Mouse (Mus musculus): ENCODE data around the gene Baiap2l1. TPM values are rescaled to one million over a fixed set of nuclear protein-coding genes. Genes with fewer than 3 reads are reported as not detected.

Baiap2l1 gene
- polyA plus RNA-seq, 1 experiment from 2014 or later, result 11.0 TPM

DNA sequence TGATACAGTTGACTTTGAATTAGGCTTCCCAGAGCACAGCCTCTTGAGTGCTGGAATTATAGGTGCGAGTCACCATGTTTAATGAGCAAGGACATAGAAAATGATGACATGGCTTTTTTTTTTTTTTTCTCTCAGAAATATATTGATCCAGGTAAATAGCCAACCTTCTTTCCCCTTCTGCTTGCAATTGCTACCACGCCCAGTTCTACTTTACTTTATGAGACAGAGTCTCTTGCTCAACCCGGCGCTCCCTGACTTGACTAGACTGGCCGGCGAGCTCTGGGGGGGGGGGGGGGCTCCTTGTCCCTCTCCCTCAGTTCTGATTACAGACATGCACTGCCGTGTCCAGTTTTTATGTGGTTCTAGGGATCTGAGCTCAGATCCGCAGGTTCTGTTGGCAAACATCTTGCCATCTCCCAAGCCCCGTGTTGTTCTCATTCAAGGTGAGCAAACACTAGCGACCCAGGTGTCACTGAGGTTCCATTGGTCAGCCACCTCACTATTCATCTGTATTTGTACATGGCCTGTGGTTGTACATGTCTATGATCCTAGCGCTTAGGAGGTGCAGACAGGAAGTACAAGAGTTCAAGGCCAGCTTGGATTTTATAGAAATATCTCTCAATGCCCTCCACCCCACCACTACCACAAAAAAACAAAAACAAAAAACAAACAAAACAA lies 6.9 kb upstream of the Baiap2l1 start:
- no peaks in the 10 kb centered on the region for H3K36me3 ChIP-seq (ENCODE audit: control insufficient read depth, insufficient read depth, low read length)
- H3K27ac ChIP-seq (replicated peaks in 1 of 2; ENCODE audit: control insufficient read depth in 1 of 2, insufficient read depth in 1 of 2, low read depth in 2 of 2, low read length in 2 of 2), result no peak overlapping the region
- H3K4me1 ChIP-seq (ENCODE audit: control insufficient read depth in 2 of 2, insufficient read depth in 2 of 2, low read length in 2 of 2), result no peaks in the 10 kb centered on the region; a peak in 1 of 4 replicates
- ATAC-seq (ENCODE audit: insufficient number of reproducible peaks, insufficient read depth, low FRiP score, low read depth), result no peak
- no peak overlapping the region for H3K4me3 ChIP-seq (ENCODE audit: control insufficient read depth in 1 of 2, insufficient read depth in 1 of 2, low read depth in 1 of 2, low read length in 2 of 2)
- 91% methylated on average over 11 of the region's 11 CpGs for WGBS
- no peaks in the 10 kb centered on the region for H3K9me3 ChIP-seq (ENCODE audit: control insufficient read depth, low read length)
- no peak overlapping the region for H3K4me2 ChIP-seq (ENCODE audit: low read length)
- H3K27me3 ChIP-seq (ENCODE audit: control insufficient read depth, insufficient read depth, low read length), result no peaks in the 10 kb centered on the region
- no peak overlapping the region for H3K9ac ChIP-seq (ENCODE audit: low read length)

- no peaks in the 10 kb centered on the region for H3K27me3 ChIP-seq (ENCODE audit: control insufficient read depth, insufficient read depth, low read length)
- 66% methylated on average over 6 of the region's 6 CpGs for WGBS
- ATAC-seq (ENCODE audit: insufficient number of reproducible peaks, insufficient read depth, low FRiP score, low read depth), result no peak
- H3K27ac ChIP-seq (replicated peaks in 1 of 2; ENCODE audit: control insufficient read depth in 1 of 2, insufficient read depth in 1 of 2, low read depth in 2 of 2, low read length in 2 of 2), result no peak overlapping the region
- no peak overlapping the region for H3K4me3 ChIP-seq (ENCODE audit: control insufficient read depth in 1 of 2, insufficient read depth in 1 of 2, low read depth in 1 of 2, low read length in 2 of 2)
- H3K4me1 ChIP-seq (ENCODE audit: control insufficient read depth in 2 of 2, insufficient read depth in 2 of 2, low read length in 2 of 2), result peaks cover 4 to 7% of the 10 kb centered on the region in 2 experiments; a peak in 2 of 4 replicates
- no peak overlapping the region for H3K4me2 ChIP-seq (ENCODE audit: low read length)
- no peaks in the 10 kb centered on the region for H3K36me3 ChIP-seq (ENCODE audit: control insufficient read depth, insufficient read depth, low read length)
- no peaks in the 10 kb centered on the region for H3K9me3 ChIP-seq (ENCODE audit: control insufficient read depth, low read length)
- no peak overlapping the region for H3K9ac ChIP-seq (ENCODE audit: low read length)
Observed at GRCm38 (mm10) chr5:144360346-144360745, 2.4 kb upstream of the Baiap2l1 start.

DNA sequence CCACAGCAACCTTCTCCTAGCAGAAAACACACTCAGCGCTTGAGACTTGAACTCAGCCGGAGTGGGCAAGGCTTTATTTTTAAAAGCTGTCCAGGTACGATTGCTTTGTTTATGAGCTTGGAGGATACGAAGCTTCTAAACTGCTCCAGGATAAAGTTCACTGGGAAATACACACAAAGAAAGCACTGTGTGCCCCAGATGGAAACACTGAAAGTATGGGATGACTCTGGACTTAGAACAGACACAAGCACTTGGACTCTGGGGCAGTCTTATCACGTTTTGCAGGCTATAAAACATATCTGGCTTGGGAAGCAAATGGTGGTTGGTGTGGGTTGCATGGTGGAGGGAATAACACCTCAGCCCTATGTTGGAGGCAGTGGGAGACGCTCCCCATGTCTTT lies 2.0 kb upstream of the Baiap2l1 start:
- H3K4me1 ChIP-seq (ENCODE audit: control insufficient read depth in 2 of 2, insufficient read depth in 2 of 2, low read length in 2 of 2), result peaks cover 4 to 7% of the 10 kb centered on the region in 2 experiments; a peak in 2 of 4 replicates
- no peak overlapping the region for H3K27ac ChIP-seq (replicated peaks in 1 of 2; ENCODE audit: control insufficient read depth in 1 of 2, insufficient read depth in 1 of 2, low read depth in 2 of 2, low read length in 2 of 2)
- H3K4me3 ChIP-seq (ENCODE audit: control insufficient read depth in 1 of 2, insufficient read depth in 1 of 2, low read depth in 1 of 2, low read length in 2 of 2), result no peak overlapping the region
- no peak for ATAC-seq (ENCODE audit: insufficient number of reproducible peaks, insufficient read depth, low FRiP score, low read depth)
- H3K9ac ChIP-seq (ENCODE audit: low read length), result no peak overlapping the region
- H3K9me3 ChIP-seq (ENCODE audit: control insufficient read depth, low read length), result no peaks in the 10 kb centered on the region
- WGBS, result 70% methylated on average over 6 of the region's 6 CpGs
- no peaks in the 10 kb centered on the region for H3K27me3 ChIP-seq (ENCODE audit: control insufficient read depth, insufficient read depth, low read length)
- no peak overlapping the region for H3K4me2 ChIP-seq (ENCODE audit: low read length)
- no peaks in the 10 kb centered on the region for H3K36me3 ChIP-seq (ENCODE audit: control insufficient read depth, insufficient read depth, low read length)

DNA sequence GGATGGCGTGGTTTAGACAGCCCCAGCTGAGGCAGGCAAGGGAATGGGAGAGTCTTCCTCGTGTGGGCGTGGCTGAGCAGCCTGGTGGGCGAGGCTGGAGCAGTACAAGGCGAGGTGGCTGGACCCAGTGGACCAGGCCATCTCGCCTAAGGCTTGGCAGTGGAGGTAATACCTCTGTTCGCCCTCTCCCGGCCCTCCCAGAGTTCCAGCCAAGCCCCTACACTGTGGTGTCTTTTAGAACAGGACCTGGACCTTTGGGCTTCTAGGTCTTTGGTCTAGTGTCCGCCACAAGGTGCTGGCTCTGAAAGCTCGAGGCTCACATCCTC lies 643 bp upstream of the Baiap2l1 start:
- H3K4me3 ChIP-seq (ENCODE audit: control insufficient read depth in 1 of 2, insufficient read depth in 1 of 2, low read depth in 1 of 2, low read length in 2 of 2), result peak overlapping the region; percentile 61 to 71
- ATAC-seq (ENCODE audit: insufficient number of reproducible peaks, insufficient read depth, low FRiP score, low read depth), result no peak
- no peaks in the 10 kb centered on the region for H3K36me3 ChIP-seq (ENCODE audit: control insufficient read depth, insufficient read depth, low read length)
- peak overlapping the region; percentile 91 for H3K4me2 ChIP-seq (ENCODE audit: low read length)
- no peaks in the 10 kb centered on the region for H3K27me3 ChIP-seq (ENCODE audit: control insufficient read depth, insufficient read depth, low read length)
- 7% methylated on average over 10 of the region's 10 CpGs for WGBS
- peak overlapping the region; percentile 6 to 73; a peak in 3 of 4 replicates for H3K27ac ChIP-seq (replicated peaks in 1 of 2; ENCODE audit: control insufficient read depth in 1 of 2, insufficient read depth in 1 of 2, low read depth in 2 of 2, low read length in 2 of 2)
- H3K4me1 ChIP-seq (ENCODE audit: control insufficient read depth in 2 of 2, insufficient read depth in 2 of 2, low read length in 2 of 2), result peaks cover 4 to 7% of the 10 kb centered on the region in 2 experiments; a peak in 2 of 4 replicates
- no peaks in the 10 kb centered on the region for H3K9me3 ChIP-seq (ENCODE audit: control insufficient read depth, low read length)
- H3K9ac ChIP-seq (ENCODE audit: low read length), result peak overlapping the region; percentile 84

DNA sequence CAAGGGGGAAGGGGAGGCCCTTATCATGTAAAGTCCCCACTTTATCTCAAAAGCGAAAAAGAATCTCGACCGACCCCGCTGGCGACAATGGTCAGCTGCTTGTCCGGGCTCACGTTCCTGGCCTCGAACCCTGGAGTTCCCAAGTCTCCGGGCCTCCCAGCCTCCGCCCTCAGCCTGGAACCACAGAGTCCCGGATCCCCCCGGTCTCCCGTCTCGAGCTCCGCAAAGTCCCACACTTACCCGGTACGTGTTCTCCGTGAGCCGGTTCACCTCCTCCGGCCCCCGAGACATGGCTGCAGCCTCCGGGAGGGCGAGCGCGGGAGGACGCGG lies 396 bp downstream of the Baiap2l1 start:
- no peaks in the 10 kb centered on the region for H3K36me3 ChIP-seq (ENCODE audit: control insufficient read depth, insufficient read depth, low read length)
- ATAC-seq (ENCODE audit: insufficient number of reproducible peaks, insufficient read depth, low FRiP score, low read depth), result no peak
- H3K27me3 ChIP-seq (ENCODE audit: control insufficient read depth, insufficient read depth, low read length), result no peaks in the 10 kb centered on the region
- peak overlapping the region; percentile 68 to 73 for H3K27ac ChIP-seq (replicated peaks in 1 of 2; ENCODE audit: control insufficient read depth in 1 of 2, insufficient read depth in 1 of 2, low read depth in 2 of 2, low read length in 2 of 2)
- no peaks in the 10 kb centered on the region for H3K9me3 ChIP-seq (ENCODE audit: control insufficient read depth, low read length)
- H3K4me1 ChIP-seq (ENCODE audit: control insufficient read depth in 2 of 2, insufficient read depth in 2 of 2, low read length in 2 of 2), result peaks cover 4 to 7% of the 10 kb centered on the region in 2 experiments; a peak in 2 of 4 replicates
- H3K9ac ChIP-seq (ENCODE audit: low read length), result peak overlapping the region; percentile 84
- WGBS, result 0% methylated on average over 27 of the region's 27 CpGs
- peak overlapping the region; percentile 91 for H3K4me2 ChIP-seq (ENCODE audit: low read length)
- peak overlapping the region; percentile 61 to 71 for H3K4me3 ChIP-seq (ENCODE audit: control insufficient read depth in 1 of 2, insufficient read depth in 1 of 2, low read depth in 1 of 2, low read length in 2 of 2)

DNA sequence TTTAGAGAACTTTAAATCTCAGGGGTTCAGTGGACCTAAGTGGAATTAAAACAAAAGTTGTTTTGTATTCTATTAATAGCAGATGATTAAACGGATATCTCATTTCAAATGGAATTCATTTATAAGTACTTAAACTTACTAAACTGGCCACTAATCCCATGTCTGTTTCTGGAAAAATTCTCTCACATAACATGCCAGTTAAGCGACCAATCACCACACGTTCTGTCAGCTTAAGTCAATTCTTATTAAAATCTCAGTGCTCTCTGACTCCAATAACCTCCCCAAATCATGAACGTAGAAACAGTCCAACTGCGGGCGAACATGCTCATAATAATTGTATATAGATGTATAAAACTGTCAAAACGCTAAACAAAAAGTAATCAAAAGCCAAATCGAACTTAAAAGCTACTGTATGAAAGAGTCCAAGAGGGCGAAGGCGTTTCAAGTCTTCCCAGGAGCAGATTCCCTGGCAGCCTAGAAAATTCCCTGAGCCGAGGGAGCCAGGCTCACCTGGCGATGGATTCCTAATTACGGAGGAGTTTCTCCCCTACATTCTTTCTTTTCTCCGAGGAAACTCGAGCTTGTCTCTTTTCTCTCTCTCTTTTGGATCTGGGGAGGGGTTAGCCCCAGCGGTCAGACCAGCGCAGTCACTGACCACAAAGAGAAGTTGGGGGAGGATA lies 996 bp downstream of the Baiap2l1 start:
- H3K27ac ChIP-seq (replicated peaks in 1 of 2; ENCODE audit: control insufficient read depth in 1 of 2, insufficient read depth in 1 of 2, low read depth in 2 of 2, low read length in 2 of 2), result peak overlapping the region; percentile 68 to 73
- no peaks in the 10 kb centered on the region for H3K27me3 ChIP-seq (ENCODE audit: control insufficient read depth, insufficient read depth, low read length)
- peak overlapping the region; percentile 91 for H3K4me2 ChIP-seq (ENCODE audit: low read length)
- ATAC-seq (ENCODE audit: insufficient number of reproducible peaks, insufficient read depth, low FRiP score, low read depth), result no peak
- H3K4me1 ChIP-seq (ENCODE audit: control insufficient read depth in 2 of 2, insufficient read depth in 2 of 2, low read length in 2 of 2), result peaks cover 4 to 7% of the 10 kb centered on the region in 2 experiments; a peak in 2 of 4 replicates
- H3K9ac ChIP-seq (ENCODE audit: low read length), result peak overlapping the region; percentile 84
- H3K9me3 ChIP-seq (ENCODE audit: control insufficient read depth, low read length), result no peaks in the 10 kb centered on the region
- 8% methylated on average over 17 of the region's 17 CpGs for WGBS
- H3K4me3 ChIP-seq (ENCODE audit: control insufficient read depth in 1 of 2, insufficient read depth in 1 of 2, low read depth in 1 of 2, low read length in 2 of 2), result peak overlapping the region; percentile 61 to 71
- H3K36me3 ChIP-seq (ENCODE audit: control insufficient read depth, insufficient read depth, low read length), result no peaks in the 10 kb centered on the region

DNA sequence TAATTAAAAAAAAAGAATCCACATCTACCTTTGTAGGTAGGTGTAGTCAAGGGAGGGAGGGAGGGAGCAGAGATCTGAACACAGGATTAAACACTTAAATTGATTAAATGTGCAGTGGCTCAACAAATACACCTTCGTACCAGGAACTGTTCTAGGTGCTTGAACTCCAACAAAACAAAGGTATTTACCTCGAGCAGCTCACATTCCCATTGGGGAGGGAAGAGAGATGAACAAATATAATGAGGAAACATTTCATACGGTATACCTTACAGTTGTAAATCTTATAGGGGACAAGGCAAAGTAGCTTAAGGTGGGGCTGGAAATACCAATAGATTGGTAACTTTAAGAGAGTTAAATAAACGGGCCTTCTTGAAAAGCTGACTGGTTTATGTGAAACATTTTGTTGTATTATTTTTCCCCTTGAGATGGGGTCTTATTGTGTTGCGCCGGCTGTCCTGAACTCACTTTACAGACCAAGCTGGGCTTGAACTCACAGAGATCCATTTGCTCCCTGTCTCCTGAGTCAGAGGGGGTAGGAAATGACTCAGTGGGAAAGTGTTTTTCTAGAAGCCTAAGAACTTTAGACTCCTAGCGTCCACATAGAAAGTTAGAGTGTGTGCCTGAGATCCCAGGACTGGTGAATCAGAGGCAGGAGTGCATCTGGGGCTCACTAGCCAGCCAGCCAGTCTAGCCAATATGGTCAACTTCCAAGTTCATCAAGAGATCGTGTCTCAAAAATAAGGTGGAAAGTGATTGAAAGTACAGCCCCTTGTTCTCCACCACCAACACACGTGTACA lies 5.5 kb downstream of the Baiap2l1 start:
- Histone ChIP-seq H3K4me1 (ENCODE audit: control insufficient read depth in 2 of 2, insufficient read depth in 2 of 2, low read length in 2 of 2) (peaks cover 2 to 4% of the 10 kb centered on the region in 2 experiments; a peak in 2 of 4 replicates), H3K9me3 (ENCODE audit: control insufficient read depth, low read length) (no peaks in the 10 kb centered on the region), H3K4me2 (ENCODE audit: low read length) (no peak overlapping the region), H3K4me3 (ENCODE audit: control insufficient read depth in 1 of 2, insufficient read depth in 1 of 2, low read depth in 1 of 2, low read length in 2 of 2) (no peak overlapping the region), H3K27me3 (ENCODE audit: control insufficient read depth, insufficient read depth, low read length) (no peaks in the 10 kb centered on the region), H3K27ac (replicated peaks in 1 of 2; ENCODE audit: control insufficient read depth in 1 of 2, insufficient read depth in 1 of 2, low read depth in 2 of 2, low read length in 2 of 2) (no peak overlapping the region), H3K9ac (ENCODE audit: low read length) (no peak overlapping the region), H3K36me3 (ENCODE audit: control insufficient read depth, insufficient read depth, low read length) (no peaks in the 10 kb centered on the region)
- no peak for ATAC-seq (ENCODE audit: insufficient number of reproducible peaks, insufficient read depth, low FRiP score, low read depth)
- 86% methylated on average over 9 of the region's 9 CpGs for WGBS

All from heart, embryonic 14.5 days (tissue).